Mouse (Mus musculus): Measurements from ENCODE around the gene M6pr.

GRCm38 (mm10) chr6:122344386-122345116, 36.0 kb downstream of the M6pr start:
- TF ChIP-seq POLR2A (IDR thresholded peaks at IDR 0.05; ENCODE audit: control insufficient read depth, extremely low read depth, insufficient read depth, low read length, poor library complexity), result no peak
- TF ChIP-seq CTCF (IDR thresholded peaks at IDR 0.05; ENCODE audit: borderline replicate concordance, control insufficient read depth, extremely low read depth, insufficient read depth, low read length, poor library complexity), result no peak
